Mouse (Mus musculus): ENCODE data around the gene Odf3.

GRCm38 (mm10) chr7:140882469-140882803 is 34.8 kb downstream of the Odf3 start:
- TF ChIP-seq CTCF (IDR thresholded peaks at IDR 0.05; ENCODE audit: borderline replicate concordance, insufficient read depth, low read depth, low read length) (no peak), POLR2A (IDR thresholded peaks at IDR 0.05; ENCODE audit: borderline replicate concordance, insufficient read depth, low read length) (no peak)

Data from cerebellum, adult 2 months (tissue).